Mouse (Mus musculus) embryonic facial prominence, embryonic 10.5 days (tissue): ENCODE data around the gene Prr22. TPM values are rescaled to one million over a fixed set of nuclear protein-coding genes. Genes with fewer than 3 reads are reported as not detected.

ENCODE experiments used
- DNase-seq: peaks from one replicate; pipeline ENCODE4 v3.0.0-alpha.2; 2017; ENCODE audit warnings: low spot score
- H3K27ac ChIP-seq: fragments of 300-500 bp; sonication (generic); replicated peaks from 2 replicates; pipeline ENCODE4 v1.5.1; 2016; ENCODE audit warnings: mild to moderate bottlenecking
- H3K27me3 ChIP-seq: fragments of 300-500 bp; sonication (generic); replicated peaks from 2 replicates; pipeline ENCODE4 v1.6.1; 2016; ENCODE audit warnings: low read depth, mild to moderate bottlenecking; ENCODE audit not compliant: poor library complexity, severe bottlenecking
- H3K36me3 ChIP-seq: fragments of 300-500 bp; sonication (generic); replicated peaks from 2 replicates; pipeline ENCODE4 v1.6.1; 2016; ENCODE audit warnings: mild to moderate bottlenecking, moderate library complexity
- H3K4me1 ChIP-seq: fragments of 300-500 bp; sonication (generic); 2 replicates; pipeline ENCODE4 v1.6.1; 2016
- H3K4me3 ChIP-seq: fragments of 300-500 bp; sonication (generic); 2 replicates; pipeline ENCODE4 v1.5.1; 2016; ENCODE audit warnings: mild to moderate bottlenecking, moderate library complexity
- H3K9me3 ChIP-seq: fragments of 300-500 bp; sonication (generic); 2 replicates; pipeline ENCODE4 v1.6.1; 2016; ENCODE audit warnings: mild to moderate bottlenecking
- WGBS: fragments of 180-500 bp; shearing (Covaris S2); methylation state at CpG from one replicate; pipeline ENCODE4 v1.1.7; 2016; 5-methylcytosine and 5-hydroxymethylcytosine counted together
- polyA plus RNA-seq: library from polyadenylated mRNA; unstranded; fragments of >200 nt; fragmentation: Nextera tagmentation; extraction: Ambion mirVana; gene quantifications from 2 replicates; pipeline ENCODE4 v1.2.1, GENCODE M21; 2016

The Prr22 gene
- polyA plus RNA-seq, 1 experiment from 2014 or later = 1.8 TPM

- no peaks in the 10 kb centered on the region for H3K9me3 ChIP-seq
- peak; percentile 28 for DNase-seq
- H3K36me3 ChIP-seq = no peaks in the 10 kb centered on the region
- WGBS = 31% methylated on average over 11 of the region's 11 CpGs
- H3K4me3 ChIP-seq = no peak overlapping the region; the same call in 1 of the 2 replicates
- no peak overlapping the region for H3K27ac ChIP-seq
- H3K4me1 ChIP-seq = peaks cover 27% of the 10 kb centered on the region
- H3K27me3 ChIP-seq = peaks cover 16% of the 10 kb centered on the region
Measured at GRCm38 (mm10) chr17:56818067-56818636, 48.1 kb downstream of the Prr22 start.

GRCm38 (mm10) chr17:56819032-56819545 is 49.0 kb downstream of the Prr22 start:
- WGBS = 78% methylated on average over 6 of the region's 6 CpGs
- peaks cover 19% of the 10 kb centered on the region for H3K4me1 ChIP-seq

GRCm38 (mm10) chr17:56819694-56820111 is 49.7 kb downstream of the Prr22 start:
- no peak for DNase-seq
- Histone ChIP-seq H3K4me3 (no peak overlapping the region), H3K27ac (no peak overlapping the region), H3K27me3 (peaks cover 8% of the 10 kb centered on the region), H3K36me3 (no peaks in the 10 kb centered on the region), H3K9me3 (no peaks in the 10 kb centered on the region), H3K4me1 (peaks cover 17% of the 10 kb centered on the region)
- 81% methylated on average over 8 of the region's 8 CpGs for WGBS

More at GRCm38 (mm10) chr17:56819032-56819545, 49.0 kb downstream of the Prr22 start:
- no peaks in the 10 kb centered on the region for H3K36me3 ChIP-seq
- H3K27me3 ChIP-seq = peaks cover 8% of the 10 kb centered on the region
- DNase-seq = no peak
- H3K9me3 ChIP-seq = no peaks in the 10 kb centered on the region
- no peak overlapping the region for H3K4me3 ChIP-seq
- no peak overlapping the region for H3K27ac ChIP-seq

Other genes with a start within 250 kb of the Prr22 start
- 0.96 and 1.2 TPM in 2 replicates for gene Gm20219, start 215.9 kb upstream of the Prr22 start, polyA plus RNA-seq
- 92.4 and 98.6 TPM in 2 replicates for gene Safb2, start 185.7 kb upstream of the Prr22 start, polyA plus RNA-seq
- gene Safb, start 185.4 kb upstream of the Prr22 start, polyA plus RNA-seq = 158 and 162 TPM in 2 replicates
- gene 2410015M20Rik, start 160.5 kb upstream of the Prr22 start, polyA plus RNA-seq = 190 and 205 TPM in 2 replicates
- gene Rpl36, start 156.8 kb upstream of the Prr22 start, polyA plus RNA-seq = 1,580 and 1,631 TPM in 2 replicates
- 56.5 and 59.0 TPM in 2 replicates for gene Lonp1, start 143.4 kb upstream of the Prr22 start, polyA plus RNA-seq
- 0.73 and 0.77 TPM in 2 replicates for gene Catsperd, start 142.1 kb upstream of the Prr22 start, polyA plus RNA-seq
- gene Ranbp3, start 97.0 kb upstream of the Prr22 start, polyA plus RNA-seq = 132 and 138 TPM in 2 replicates
- 388 and 402 TPM in 2 replicates for gene Ndufa11, start 52.5 kb upstream of the Prr22 start, polyA plus RNA-seq
- 14.1 and 14.5 TPM in 2 replicates for gene Vmac, start 52.2 kb upstream of the Prr22 start, polyA plus RNA-seq
- 4.5 and 4.7 TPM in 2 replicates for gene Nrtn, start 12.7 kb upstream of the Prr22 start, polyA plus RNA-seq
- gene Dus3l, start 5.5 kb upstream of the Prr22 start, polyA plus RNA-seq = 45.0 and 45.6 TPM in 2 replicates
- 4.0 and 5.3 TPM in 2 replicates for gene Rfx2, start 60.8 kb downstream of the Prr22 start, polyA plus RNA-seq
- not detected in 2 replicates for gene Acsbg2, start 104.2 kb downstream of the Prr22 start, polyA plus RNA-seq
- gene 1700061G19Rik, start 105.2 kb downstream of the Prr22 start, polyA plus RNA-seq = 0.44 and 0.52 TPM in 2 replicates
- 70.9 and 73.1 TPM in 2 replicates for gene Mllt1, start 165.2 kb downstream of the Prr22 start, polyA plus RNA-seq
- not detected in 2 replicates for gene Acer1, start 211.9 kb downstream of the Prr22 start, polyA plus RNA-seq
- 191 and 192 TPM in 2 replicates for gene Clpp, start 220.1 kb downstream of the Prr22 start, polyA plus RNA-seq
- 42.5 and 45.1 TPM in 2 replicates for gene Alkbh7, start 227.1 kb downstream of the Prr22 start, polyA plus RNA-seq
- 0.60 and 1.1 TPM in 2 replicates for gene Pspn, start 229.8 kb downstream of the Prr22 start, polyA plus RNA-seq
- 78.7 and 80.7 TPM in 2 replicates for gene Gtf2f1, start 241.0 kb downstream of the Prr22 start, polyA plus RNA-seq
- 0.25 and 0.54 TPM in 2 replicates for gene Gm17949, start 241.2 kb downstream of the Prr22 start, polyA plus RNA-seq